Mouse (Mus musculus) small intestine, adult 2 months (tissue): Measurements from ENCODE around the gene Rwdd2b. TPM values are rescaled to one million over a fixed set of nuclear protein-coding genes. Genes with fewer than 3 reads are reported as not detected.
A peak's percentile ranks its signal among the peaks of the same experiment; 100 is the strongest.

ENCODE experiments used
- H3K27ac ChIP-seq: fragments of 200-500 bp; 2 replicates; pipeline ENCODE4 v1.5.1; 2012; ENCODE audit warnings: low read depth, low read length, control low read depth, inconsistent platforms; ENCODE audit not compliant: insufficient read depth
- H3K27me3 ChIP-seq: fragments of 200-500 bp; 2 replicates; pipeline ENCODE4 v1.6.1; 2012; ENCODE audit warnings: mild to moderate bottlenecking, moderate library complexity, low read length, inconsistent platforms; ENCODE audit not compliant: control insufficient read depth, insufficient read depth
- H3K36me3 ChIP-seq: fragments of 200-500 bp; 2 replicates; pipeline ENCODE4 v1.6.1; 2012; ENCODE audit warnings: mild to moderate bottlenecking, low read length, control low read depth, inconsistent platforms; ENCODE audit not compliant: control insufficient read depth, insufficient read depth
- H3K4me1 ChIP-seq: fragments of 200-500 bp; 2 replicates; pipeline ENCODE4 v1.6.1; 2012; ENCODE audit warnings: low read length, inconsistent platforms, mixed read lengths; ENCODE audit not compliant: control insufficient read depth, insufficient read depth, insufficient read length
- H3K4me3 ChIP-seq: fragments of 200-500 bp; 2 replicates; pipeline ENCODE4 v1.5.1; 2012; ENCODE audit warnings: low read depth, mild to moderate bottlenecking, control low read depth, inconsistent platforms, low read length, moderate library complexity
- CTCF ChIP-seq: fragments of 200-500 bp; IDR thresholded peaks from 2 replicates; pipeline ENCODE4 v1.5.1; 2012; ENCODE audit warnings: low read depth, mild to moderate bottlenecking, control low read depth, inconsistent platforms, low read length, moderate library complexity, mixed read lengths; ENCODE audit not compliant: insufficient replicate concordance, insufficient read length; ENCODE audit errors: extremely low read depth
- POLR2A ChIP-seq: fragments of 200-500 bp; IDR thresholded peaks from 2 replicates; pipeline ENCODE4 v1.6.1; 2012; ENCODE audit warnings: low read depth, mild to moderate bottlenecking, control low read depth, inconsistent platforms, low read length, moderate library complexity
- WGBS: fragments of 180-500 bp; shearing (Covaris S2); methylation state at CpG from one replicate; pipeline ENCODE4 v1.1.7; 2018; 5-methylcytosine and 5-hydroxymethylcytosine counted together
- polyA plus RNA-seq: library from polyadenylated mRNA; depleted of rRNA; stranded (reverse); fragments of >200 nt; gene quantifications from 2 replicates; pipeline ENCODE4 v1.2.3, GENCODE M21; 2012; rRNA removed

Rwdd2b gene
- polyA plus RNA-seq, 1 experiment, result 33.3 TPM

DNA sequence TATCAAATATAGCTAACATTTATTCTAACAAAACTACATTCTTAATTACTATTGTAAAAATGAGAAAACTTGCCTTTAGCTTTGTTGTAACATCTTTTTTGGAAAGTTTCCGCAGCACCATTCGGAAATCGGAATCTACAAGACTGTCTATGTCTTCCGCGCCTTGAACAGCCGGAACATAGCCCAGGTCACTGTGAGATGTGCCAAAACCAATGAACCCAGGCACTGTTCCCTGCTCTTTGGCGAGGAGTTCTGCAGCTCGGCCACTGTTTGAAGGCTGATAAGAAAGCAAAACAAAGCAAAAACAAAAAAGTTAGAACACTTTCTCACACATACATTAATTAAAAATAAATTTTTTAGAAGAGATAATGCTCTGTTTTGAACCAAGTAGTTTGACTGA lies 12.9 kb downstream of the Rwdd2b start:
- no peaks in the 10 kb centered on the region for H3K27me3 ChIP-seq
- no peak overlapping the region for H3K27ac ChIP-seq
- WGBS, result 91% methylated on average over 8 of the region's 8 CpGs
- peaks cover 29% of the 10 kb centered on the region for H3K36me3 ChIP-seq
- no peak overlapping the region for H3K4me3 ChIP-seq
- TF ChIP-seq CTCF (no peak), POLR2A (no peak)
- H3K4me1 ChIP-seq, result no peaks in the 10 kb centered on the region

DNA sequence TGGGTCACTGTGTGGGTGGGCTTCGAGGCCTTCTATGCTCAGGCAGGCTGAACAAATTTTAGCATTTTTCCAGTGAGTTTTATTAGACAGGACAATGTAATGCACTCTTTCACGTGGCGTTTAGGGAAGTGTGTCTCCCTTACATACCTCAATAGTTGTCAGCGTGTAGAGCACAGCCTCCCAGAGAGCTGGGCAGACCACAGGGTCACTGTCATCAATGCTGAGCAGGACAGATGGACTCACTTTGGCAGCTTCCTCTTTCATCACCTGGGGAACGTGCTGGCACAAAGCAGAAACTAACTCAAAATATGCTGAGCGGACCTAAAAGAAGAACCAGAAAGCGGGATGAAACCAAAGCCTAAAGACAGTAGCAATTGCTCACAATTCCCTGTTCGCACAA lies 19.7 kb downstream of the Rwdd2b start:
- H3K27ac ChIP-seq, result no peak overlapping the region
- H3K36me3 ChIP-seq, result peaks cover 70% of the 10 kb centered on the region
- H3K27me3 ChIP-seq, result no peaks in the 10 kb centered on the region
- TF ChIP-seq POLR2A (no peak), CTCF (no peak)
- WGBS, result 92% methylated on average over 8 of the region's 8 CpGs
- H3K4me1 ChIP-seq, result no peaks in the 10 kb centered on the region
- no peak overlapping the region for H3K4me3 ChIP-seq

- 75% methylated on average over 3 of the region's 3 CpGs for WGBS
- no peak overlapping the region for H3K4me3 ChIP-seq
- peaks cover 68% of the 10 kb centered on the region for H3K36me3 ChIP-seq
- TF ChIP-seq POLR2A (no peak), CTCF (no peak; the same call in 1 of the 2 replicates)
- no peaks in the 10 kb centered on the region for H3K4me1 ChIP-seq
- H3K27ac ChIP-seq, result no peak overlapping the region
- H3K27me3 ChIP-seq, result no peaks in the 10 kb centered on the region
These were observed 35.4 kb downstream of the Rwdd2b start for GRCm38 (mm10) chr16:87405001-87405400.

DNA sequence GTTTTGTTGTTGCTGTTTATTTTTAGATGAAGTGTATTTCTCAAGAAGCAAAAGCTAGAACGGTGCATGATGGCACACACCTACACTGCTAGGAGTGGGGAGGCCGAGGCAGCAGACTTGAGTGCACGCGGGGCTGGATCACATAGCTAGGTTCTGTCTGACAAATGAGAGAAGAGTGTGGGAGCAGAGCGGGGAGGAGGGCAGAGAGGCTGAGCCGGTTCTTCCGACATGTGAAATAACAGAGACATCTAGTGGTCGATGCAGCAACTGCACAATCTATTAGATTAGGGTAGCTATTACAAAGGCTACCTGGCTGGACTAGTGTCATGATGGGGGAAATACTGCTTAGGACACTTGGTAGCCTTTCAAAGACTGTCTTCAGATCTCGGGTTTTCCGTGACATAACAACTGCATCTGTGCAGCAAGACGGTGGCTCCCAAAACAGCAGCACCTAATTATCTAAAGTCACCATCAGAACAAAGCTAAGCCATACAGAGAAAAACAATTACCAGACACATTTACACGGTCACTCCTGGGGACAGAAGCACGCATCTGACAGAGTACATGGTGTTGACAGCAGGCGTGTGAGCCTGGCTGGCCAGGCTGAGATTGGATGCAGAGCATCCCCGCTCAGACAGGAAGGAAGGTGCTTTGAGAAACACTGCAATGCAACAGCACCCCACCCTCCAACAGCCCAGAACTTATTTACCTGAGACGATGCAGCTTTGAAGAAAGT lies 46.4 kb downstream of the Rwdd2b start:
- 50% methylated on average over 16 of the region's 16 CpGs for WGBS
- Histone ChIP-seq H3K4me3 (no peak overlapping the region), H3K27ac (no peak overlapping the region), H3K4me1 (no peaks in the 10 kb centered on the region), H3K27me3 (no peaks in the 10 kb centered on the region), H3K36me3 (peaks cover 46% of the 10 kb centered on the region)
- peak; percentile 64; the same call in 1 of the 2 replicates for TF ChIP-seq CTCF
- TF ChIP-seq POLR2A, result no peak

- no peak for TF ChIP-seq POLR2A
- no peak for TF ChIP-seq CTCF
- 94% methylated on average over 3 of the region's 3 CpGs for WGBS
- peaks cover 25% of the 10 kb centered on the region for H3K36me3 ChIP-seq
These were observed 52.9 kb downstream of the Rwdd2b start for GRCm38 (mm10) chr16:87387444-87387977.

DNA sequence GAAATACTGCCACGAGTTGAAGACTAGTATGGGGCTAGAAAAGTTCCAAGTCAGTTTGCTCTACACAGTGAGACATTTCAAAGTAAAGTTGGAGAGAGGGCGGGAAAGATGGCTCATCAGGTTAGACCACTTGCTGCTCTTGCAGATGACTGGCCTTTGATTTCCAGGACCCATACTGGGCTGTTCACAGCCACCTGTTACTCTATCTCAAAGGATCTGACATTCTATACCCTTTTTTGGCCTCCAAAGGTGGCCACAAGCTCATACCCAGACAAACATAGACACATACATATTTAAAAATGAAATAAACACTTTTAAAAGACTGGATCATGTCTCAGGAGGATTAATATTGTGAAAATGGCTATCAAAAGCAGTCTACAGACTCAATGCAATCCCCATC lies 56.0 kb downstream of the Rwdd2b start:
- H3K4me1 ChIP-seq, result no peaks in the 10 kb centered on the region
- no peak overlapping the region for H3K4me3 ChIP-seq
- peaks cover 47% of the 10 kb centered on the region for H3K36me3 ChIP-seq
- TF ChIP-seq POLR2A (no peak), CTCF (no peak)
- H3K27me3 ChIP-seq, result no peaks in the 10 kb centered on the region
- no peak overlapping the region for H3K27ac ChIP-seq
- WGBS, result 88% methylated on average over 2 of the region's 2 CpGs

More at GRCm38 (mm10) chr16:87387444-87387977, 52.9 kb downstream of the Rwdd2b start:
- no peaks in the 10 kb centered on the region for H3K4me1 ChIP-seq
- no peak overlapping the region for H3K27ac ChIP-seq
- H3K4me3 ChIP-seq, result no peak overlapping the region
- no peaks in the 10 kb centered on the region for H3K27me3 ChIP-seq

Other genes starting within 250 kb of the Rwdd2b start
- 3.8 and 3.9 TPM in 2 replicates for gene N6amt1, start 86.4 kb downstream of the Rwdd2b start, polyA plus RNA-seq
- gene Ltn1, start 8.0 kb downstream of the Rwdd2b start, polyA plus RNA-seq, result 1.3 and 2.2 TPM in 2 replicates
- 5.4 and 10.0 TPM in 2 replicates for gene Usp16, start 14.1 kb upstream of the Rwdd2b start, polyA plus RNA-seq
- gene Cct8, start 55.3 kb upstream of the Rwdd2b start, polyA plus RNA-seq, result 2.4 and 4.6 TPM in 2 replicates
- gene Map3k7cl, start 112.8 kb upstream of the Rwdd2b start, polyA plus RNA-seq, result 0.19 and 0.39 TPM in 2 replicates